Mouse (Mus musculus) testis, adult 2 months (tissue): ENCODE results near the gene Slc8a1. TPM values are rescaled to one million over a fixed set of nuclear protein-coding genes. Genes with fewer than 3 reads are reported as not detected.

Source experiments
- H3K27ac ChIP-seq: fragments of 200-500 bp; 2 replicates; pipeline ENCODE4 v1.5.1; 2012; ENCODE audit warnings: low read depth, low read length; ENCODE audit not compliant: control insufficient read depth, insufficient read depth
- H3K27me3 ChIP-seq: fragments of 200-500 bp; 2 replicates; pipeline ENCODE4 v1.6.1; 2012; ENCODE audit warnings: mild to moderate bottlenecking, low read length, moderate library complexity; ENCODE audit not compliant: control insufficient read depth, insufficient read depth
- H3K36me3 ChIP-seq: fragments of 200-500 bp; 2 replicates; pipeline ENCODE4 v1.6.1; 2012; ENCODE audit warnings: mild to moderate bottlenecking, low read length; ENCODE audit not compliant: control insufficient read depth, insufficient read depth
- H3K4me1 ChIP-seq: fragments of 200-500 bp; 2 replicates; pipeline ENCODE4 v1.6.1; 2012; ENCODE audit warnings: low read length; ENCODE audit not compliant: control insufficient read depth, insufficient read depth
- H3K4me3 ChIP-seq: fragments of 200-500 bp; 2 replicates; pipeline ENCODE4 v1.5.1; 2012; ENCODE audit warnings: low read depth, mild to moderate bottlenecking, low read length, moderate library complexity, mixed read lengths; ENCODE audit not compliant: control insufficient read depth
- CTCF ChIP-seq: fragments of 200-500 bp; IDR thresholded peaks from 2 replicates; pipeline ENCODE4 v1.5.1; 2012; ENCODE audit warnings: low read depth, mild to moderate bottlenecking, inconsistent platforms, low read length, moderate library complexity; ENCODE audit not compliant: control insufficient read depth, insufficient read depth, insufficient replicate concordance
- POLR2A ChIP-seq: fragments of 200-500 bp; IDR thresholded peaks from 2 replicates; pipeline ENCODE4 v1.6.1; 2012; ENCODE audit warnings: low read depth, mild to moderate bottlenecking, inconsistent platforms, low read length, moderate library complexity; ENCODE audit not compliant: control insufficient read depth
- polyA plus RNA-seq: library from polyadenylated mRNA; depleted of rRNA; stranded (reverse); fragments of >200 nt; gene quantifications from 2 replicates; pipeline ENCODE4 v1.2.3, GENCODE M21; 2012

Gene Slc8a1
- polyA plus RNA-seq, 1 experiment: 0.72 TPM

DNA sequence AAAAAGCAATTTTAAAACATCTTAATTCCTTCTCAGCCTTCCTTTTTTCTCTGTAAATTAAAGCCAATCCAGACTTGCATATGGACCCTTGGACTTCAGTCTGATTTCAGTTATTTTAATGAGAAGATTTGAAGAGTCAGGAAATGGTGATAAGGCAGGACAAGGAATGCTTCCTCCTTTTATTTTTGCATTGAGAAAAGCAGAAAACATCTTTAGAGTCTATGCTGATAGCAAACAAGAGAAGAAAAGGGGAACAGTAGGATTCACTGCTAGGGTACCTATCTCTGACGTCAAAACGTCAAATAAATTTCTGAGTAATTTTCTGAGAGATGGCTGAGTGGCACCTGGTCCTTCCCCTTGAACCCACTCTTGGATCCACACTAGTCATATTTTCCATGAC is 139.1 kb downstream of the Slc8a1 start:
- Histone ChIP-seq H3K4me1 (no peaks in the 10 kb centered on the region), H3K27me3 (no peaks in the 10 kb centered on the region), H3K4me3 (no peak overlapping the region), H3K36me3 (no peaks in the 10 kb centered on the region), H3K27ac (no peak overlapping the region)
- TF ChIP-seq CTCF (no peak), POLR2A (no peak)

- H3K4me3 ChIP-seq: no peak overlapping the region
- TF ChIP-seq POLR2A: no peak
- TF ChIP-seq CTCF: no peak
- no peaks in the 10 kb centered on the region for H3K27me3 ChIP-seq
- no peak overlapping the region for H3K27ac ChIP-seq
- H3K4me1 ChIP-seq: no peaks in the 10 kb centered on the region
- no peaks in the 10 kb centered on the region for H3K36me3 ChIP-seq
Measured at GRCm38 (mm10) chr17:81589791-81590190, 148.4 kb downstream of the Slc8a1 start.

GRCm38 (mm10) chr17:81586759-81587158 is 151.4 kb downstream of the Slc8a1 start:
- Histone ChIP-seq H3K36me3 (no peaks in the 10 kb centered on the region), H3K4me3 (no peak overlapping the region), H3K27ac (no peak overlapping the region), H3K4me1 (no peaks in the 10 kb centered on the region), H3K27me3 (no peaks in the 10 kb centered on the region)
- TF ChIP-seq CTCF (no peak), POLR2A (no peak)

- H3K27ac ChIP-seq: 0 out of 2 replicates have a peak overlapping the region, but pooled peaks have one; percentile 13
- H3K27me3 ChIP-seq: no peaks in the 10 kb centered on the region
- H3K4me1 ChIP-seq: peaks cover 3% of the 10 kb centered on the region; the same call in 1 of the 2 replicates
- no peak overlapping the region for H3K4me3 ChIP-seq
- TF ChIP-seq CTCF: no peak
- no peak for TF ChIP-seq POLR2A
- H3K36me3 ChIP-seq: no peaks in the 10 kb centered on the region
Measured at GRCm38 (mm10) chr17:81579728-81580425, 158.3 kb downstream of the Slc8a1 start.

DNA sequence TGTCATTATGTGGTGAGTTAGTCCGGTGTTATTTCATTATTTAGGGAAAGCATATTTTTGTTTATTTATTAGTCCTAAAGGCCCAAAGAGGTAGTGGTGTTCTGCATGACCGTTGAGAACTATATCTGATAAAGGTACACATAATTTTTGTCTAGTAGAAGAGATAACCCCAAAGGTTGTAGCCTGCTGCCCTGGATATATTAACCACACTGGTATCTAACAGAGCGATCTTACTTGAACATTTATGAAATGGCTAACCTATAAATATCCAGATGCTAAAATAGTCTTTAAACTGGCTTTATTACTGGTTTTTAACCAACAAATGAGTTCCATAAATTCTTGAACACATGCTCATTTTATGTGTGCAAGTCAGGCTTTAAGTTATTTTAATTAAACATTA is 161.3 kb downstream of the Slc8a1 start:
- Histone ChIP-seq H3K27ac (no peak overlapping the region), H3K4me3 (no peak overlapping the region), H3K27me3 (no peaks in the 10 kb centered on the region), H3K4me1 (peaks cover 3% of the 10 kb centered on the region; the same call in 1 of the 2 replicates), H3K36me3 (no peaks in the 10 kb centered on the region)
- no peak for TF ChIP-seq POLR2A
- TF ChIP-seq CTCF: no peak

GRCm38 (mm10) chr17:81565634-81566372 is 172.4 kb downstream of the Slc8a1 start:
- H3K27me3 ChIP-seq: no peaks in the 10 kb centered on the region
- no peak overlapping the region for H3K4me3 ChIP-seq
- no peaks in the 10 kb centered on the region for H3K4me1 ChIP-seq
- H3K36me3 ChIP-seq: no peaks in the 10 kb centered on the region
- no peak for TF ChIP-seq POLR2A
- no peak for TF ChIP-seq CTCF
- H3K27ac ChIP-seq: no peak overlapping the region

GRCm38 (mm10) chr17:81554052-81554734 is 184.0 kb downstream of the Slc8a1 start:
- no peak overlapping the region for H3K27ac ChIP-seq
- H3K4me1 ChIP-seq: no peaks in the 10 kb centered on the region
- no peaks in the 10 kb centered on the region for H3K36me3 ChIP-seq
- TF ChIP-seq POLR2A (no peak), CTCF (no peak)
- no peaks in the 10 kb centered on the region for H3K27me3 ChIP-seq
- no peak overlapping the region for H3K4me3 ChIP-seq
